ENCODE assay signal across 12 mouse cellular contexts in the genomic region with DNA sequence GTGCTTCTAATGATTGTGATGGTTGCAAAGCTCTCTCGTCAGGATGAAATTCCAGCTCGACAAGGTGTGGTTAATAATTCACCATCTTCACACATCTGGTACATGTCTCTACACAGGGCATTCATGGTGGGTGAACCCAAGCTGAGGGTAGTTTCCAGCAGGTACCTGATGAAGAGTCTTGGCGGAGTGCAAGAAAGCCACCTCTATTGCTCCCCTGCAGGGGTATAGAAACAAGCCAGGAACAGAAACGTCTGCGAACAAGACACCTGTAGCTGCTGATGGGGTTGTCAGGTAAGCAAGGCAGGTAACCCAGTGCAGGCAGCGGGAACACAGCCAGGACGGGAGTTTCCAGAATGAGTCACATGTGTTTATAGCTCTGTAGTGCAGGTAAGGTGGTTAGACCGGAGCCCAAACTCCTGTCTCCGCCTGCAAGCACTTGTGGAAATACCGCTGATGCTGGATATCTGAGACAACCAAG. TPM values are rescaled to one million over a fixed set of nuclear protein-coding genes. Genes with fewer than 3 reads are reported as not detected.
DNase-seq lines count a peak whose midpoint lies in the region.
"Had no signal": no experiment of that assay in that cellular context is flagged by ENCODE, and none has a peak within 500 bp of the region (broad histone marks: within the 10 kb centered on the region; RNA-seq: fewer than 3 reads in every experiment).

No protein-coding gene starts in this region.

- no peaks in the 10 kb centered on the region for H3K27me3 ChIP-seq in hindbrain, embryonic 10.5 days (ENCODE audit: insufficient read depth, poor library complexity, severe bottlenecking)

- WGBS in hindbrain, embryonic 10.5 days: 79% methylated on average over 10 of the region's 10 CpGs

- H3K27ac ChIP-seq in hindbrain, embryonic 10.5 days: no peak overlapping the region
- H3K27ac ChIP-seq: liver, embryonic 14.5 days had no signal

- H3K4me3 ChIP-seq in hindbrain, embryonic 10.5 days: no peak overlapping the region
- H3K4me3 ChIP-seq: erythroblast, embryonic 14.5 days; gastrocnemius, adult 2 months had no signal

- no peaks in the 10 kb centered on the region for H3K4me1 ChIP-seq in hindbrain, embryonic 10.5 days (replicated peaks)

- H3K36me3 ChIP-seq in hindbrain, embryonic 10.5 days: peaks cover 14% of the 10 kb centered on the region; the same call in 1 of the 2 replicates

- DNase-seq in urinary bladder, adult 18-20 months (ENCODE audit: low spot score in 2 of 2): peak; percentile 55 to 71
- no peak for DNase-seq in urinary bladder, postnatal 10 days (ENCODE audit: low spot score)
- peak; percentile 71 for DNase-seq in kidney, postnatal 14 days
- DNase-seq in lung, postnatal 25 days (ENCODE audit: low spot score): peak; percentile 77
- DNase-seq in hindbrain, embryonic 10.5 days (ENCODE audit: low spot score): no peak
- DNase-seq in layer of hippocampus, adult 9-11 months: no peak
- DNase-seq in embryo, embryonic 10 days (ENCODE audit: low spot score): no peak
- no peak for DNase-seq in left cerebral cortex, adult 8-10 months (ENCODE audit: low spot score in 2 of 2)
- DNase-seq: cerebellum, postnatal 36 days; gastrocnemius, adult 2 months had no signal

- no peaks in the 10 kb centered on the region for H3K9me3 ChIP-seq in hindbrain, embryonic 10.5 days

RNA-seq across cellular contexts. Expression of a gene that starts 50.0 kb away (rescaled TPM):
- polyA plus RNA-seq in hindbrain, embryonic 10.5 days (2016; fragmentation: Nextera tagmentation; extraction: Ambion mirVana): 115 and 116 TPM in 2 replicates
- 10 to 100 TPM; 22.1 to 27.2 (median 25.6) TPM for total RNA-seq in left cerebral cortex, adult 8-10 months (2022)

Comparison
In these comparisons a context has a peak if more than half of its experiments do, and no peak if none do; other contexts are left out.
1. DNase-seq: peak in urinary bladder, adult 18-20 months (2 of 2), kidney, postnatal 14 days (single experiment) and lung, postnatal 25 days (single experiment); none in urinary bladder, postnatal 10 days (single experiment), hindbrain, embryonic 10.5 days (single experiment), layer of hippocampus, adult 9-11 months (single experiment), embryo, embryonic 10 days (single experiment) and left cerebral cortex, adult 8-10 months (0 of 2).